Mouse (Mus musculus) layer of hippocampus, adult 8-10 months (tissue): Measurements from ENCODE around the gene Bach2. TPM values are rescaled to one million over a fixed set of nuclear protein-coding genes. Genes with fewer than 3 reads are reported as not detected.
A peak's percentile ranks its signal among the peaks of the same experiment; 100 is the strongest.

Source experiments
- DNase-seq, 2 experiments: peaks; one replicate each; pipeline ENCODE4 v3.0.0; 2022; ENCODE audit warnings: low spot score in 2 of 2
- total RNA-seq, 4 experiments: library from RNA; stranded (reverse); gene quantifications; 2 replicates each; pipeline ENCODE4 v1.2.4; 2022

The Bach2 gene
- total RNA-seq, 4 experiments from 2014 or later, result 15.1 to 17.9 (median 17.0) TPM

DNA sequence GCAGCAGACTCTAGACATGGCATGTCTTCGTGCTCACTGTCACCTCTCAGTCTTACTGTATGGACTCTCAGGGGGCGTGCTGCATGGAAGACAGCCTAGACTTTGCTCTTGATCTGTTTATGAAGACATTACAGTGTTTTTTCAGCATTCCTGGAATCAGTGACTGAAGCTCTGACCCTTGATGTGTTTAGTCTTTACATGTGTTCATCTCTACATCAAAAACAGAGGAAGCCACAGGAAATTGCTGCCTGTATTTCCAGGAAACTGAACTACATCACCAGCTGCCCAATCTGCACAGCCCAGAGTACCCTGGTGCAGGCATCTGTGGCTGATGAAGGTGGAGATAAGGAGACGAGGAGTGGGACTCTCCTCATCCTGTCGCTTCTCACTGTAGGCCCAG, 52.8 kb downstream of the Bach2 start:
- DNase-seq, result no peak

GRCm38 (mm10) chr4:32293686-32294265, 55.2 kb downstream of the Bach2 start:
- DNase-seq, result no peak

- DNase-seq, result no peak
These were observed 58.6 kb downstream of the Bach2 start for GRCm38 (mm10) chr4:32297071-32297671.

- DNase-seq, result no peak
These were observed 60.6 kb downstream of the Bach2 start for GRCm38 (mm10) chr4:32299221-32299620.

DNA sequence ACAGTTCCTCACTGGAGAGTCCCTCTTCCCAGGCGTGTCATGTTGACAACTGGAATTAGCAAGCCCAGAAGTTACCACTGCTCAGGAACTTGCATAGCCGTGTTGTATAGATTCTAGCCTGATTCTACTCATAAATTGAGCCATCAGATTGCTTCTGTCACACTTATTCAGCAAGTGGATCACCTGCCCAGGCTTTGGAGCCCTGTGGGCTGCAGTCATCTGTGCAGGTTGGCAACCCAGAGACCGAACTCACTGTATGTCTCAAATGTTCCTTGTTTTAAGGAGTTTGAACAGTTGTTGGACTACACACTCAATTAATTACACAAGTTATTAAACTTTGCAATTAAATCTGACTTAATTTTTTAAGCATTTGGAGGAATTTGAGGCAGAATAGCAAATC, 61.4 kb downstream of the Bach2 start:
- DNase-seq, result no peak

DNA sequence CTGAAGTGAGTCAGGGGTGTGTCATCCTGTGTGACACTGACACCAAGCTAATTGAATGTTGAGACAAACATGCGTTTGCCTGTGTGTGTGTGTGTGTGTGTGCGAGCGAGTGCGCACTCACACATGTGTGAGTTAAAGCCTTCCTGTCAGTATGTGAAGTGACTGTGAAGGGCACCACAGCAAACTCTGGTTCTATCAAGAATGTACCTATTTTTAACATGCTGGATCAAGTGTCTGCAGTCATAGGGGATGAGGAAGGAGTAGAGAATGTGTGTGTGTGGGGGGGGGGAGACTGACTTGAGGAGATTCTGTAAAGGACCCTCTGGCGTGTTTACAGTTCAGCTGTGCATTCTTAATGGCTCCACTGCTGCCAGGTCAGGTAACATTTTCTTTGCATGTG, 64.1 kb downstream of the Bach2 start:
- no peak for DNase-seq

GRCm38 (mm10) chr4:32303076-32303475, 64.5 kb downstream of the Bach2 start:
- DNase-seq, result peak in 1 of 2 experiments; percentile 54

DNA sequence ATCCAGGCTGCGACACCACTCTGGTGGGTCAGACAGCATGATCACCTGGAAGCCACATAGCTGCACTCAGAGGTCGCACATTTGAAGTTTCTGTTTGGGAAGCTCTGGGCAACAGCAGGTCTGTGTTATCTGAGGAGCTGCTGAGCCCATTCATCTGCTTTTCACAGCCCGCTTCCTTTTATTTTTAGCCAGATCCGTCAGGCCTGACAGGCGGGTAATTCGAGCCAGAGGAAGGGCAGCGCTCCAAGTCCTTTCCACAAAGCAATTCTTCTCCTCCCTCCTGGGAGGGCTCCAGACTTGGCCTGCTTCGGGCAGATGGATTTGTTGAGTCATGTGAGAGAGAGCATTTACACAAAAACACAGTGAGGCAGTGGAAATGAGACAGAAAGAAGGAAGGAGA, 65.1 kb downstream of the Bach2 start:
- DNase-seq, result peak; percentile 93 to 95

GRCm38 (mm10) chr4:32304221-32304703, 65.7 kb downstream of the Bach2 start:
- DNase-seq, result no peak

- peak in 1 of 2 experiments; percentile 25 for DNase-seq
These were observed 66.5 kb downstream of the Bach2 start for GRCm38 (mm10) chr4:32305036-32305615.

- DNase-seq, result no peak
These were observed 67.1 kb downstream of the Bach2 start for GRCm38 (mm10) chr4:32305683-32306082.

- DNase-seq, result no peak
These were observed 67.7 kb downstream of the Bach2 start for GRCm38 (mm10) chr4:32306169-32306792.

- DNase-seq, result no peak
These were observed 68.6 kb downstream of the Bach2 start for GRCm38 (mm10) chr4:32307215-32307614.

GRCm38 (mm10) chr4:32312171-32312946, 73.8 kb downstream of the Bach2 start:
- no peak for DNase-seq

GRCm38 (mm10) chr4:32314919-32315318, 76.3 kb downstream of the Bach2 start:
- no peak for DNase-seq

DNA sequence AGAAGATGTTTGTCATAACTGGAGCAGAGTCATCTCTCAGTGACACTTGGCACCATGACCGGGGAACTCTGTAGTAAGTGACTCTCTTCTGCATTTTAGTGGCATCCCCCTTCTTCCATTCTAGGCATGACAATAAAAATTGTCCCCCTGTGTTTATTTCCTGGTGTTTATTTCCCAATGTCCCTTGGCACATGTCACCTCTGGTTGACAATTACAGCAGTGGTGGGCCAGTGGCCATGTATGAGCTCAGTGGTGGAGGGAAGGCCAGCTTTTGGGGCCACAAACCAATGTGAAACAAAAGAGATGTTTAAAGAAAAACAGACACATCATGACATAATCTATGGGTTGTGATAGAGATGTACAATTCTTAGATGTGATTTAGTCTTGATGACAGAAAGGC, 80.0 kb downstream of the Bach2 start:
- DNase-seq, result no peak

- DNase-seq, result no peak
These were observed 80.7 kb downstream of the Bach2 start for GRCm38 (mm10) chr4:32319327-32319726.

DNA sequence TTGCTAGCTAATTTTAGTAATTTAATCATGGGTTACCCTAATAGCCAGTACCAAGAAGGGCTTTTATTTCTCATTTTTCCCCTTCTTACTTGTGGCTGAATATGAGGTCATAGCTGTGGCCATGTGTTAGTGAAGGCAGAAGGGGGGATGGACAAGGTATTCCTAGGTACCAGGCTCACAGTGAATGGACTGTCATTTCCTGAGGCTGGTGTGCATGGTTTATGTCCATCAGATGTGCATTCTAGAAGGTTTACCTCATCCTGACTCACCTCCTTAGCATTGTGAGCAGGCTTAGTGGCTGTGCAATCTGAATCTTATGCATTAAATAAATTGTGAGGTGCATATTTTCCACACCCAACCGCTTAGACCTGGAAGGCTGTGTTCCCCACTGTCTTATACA, 81.4 kb downstream of the Bach2 start:
- no peak for DNase-seq

DNA sequence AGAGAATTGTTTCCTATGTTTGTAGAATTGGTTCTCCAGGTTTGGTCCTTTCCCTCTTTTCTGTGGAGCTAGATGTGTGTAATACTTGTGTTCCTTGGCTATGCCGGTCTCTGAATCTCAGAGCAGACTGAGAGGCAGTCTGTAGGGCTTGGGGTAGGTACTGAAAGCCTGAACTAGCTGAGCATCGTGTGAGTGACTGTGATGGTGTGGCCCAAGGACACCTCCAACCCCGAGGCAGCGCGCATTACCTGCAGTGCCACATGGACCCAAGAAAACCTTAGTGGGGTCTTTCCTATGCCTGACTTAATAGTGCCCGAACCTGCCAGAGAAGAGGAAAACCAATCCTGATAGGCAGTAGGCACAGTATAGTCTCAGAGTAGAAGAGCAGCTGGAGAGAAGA, 85.5 kb downstream of the Bach2 start:
- no peak for DNase-seq

- DNase-seq, result no peak
These were observed 86.4 kb downstream of the Bach2 start for GRCm38 (mm10) chr4:32324967-32325366.

- DNase-seq, result no peak
These were observed 87.0 kb downstream of the Bach2 start for GRCm38 (mm10) chr4:32325596-32325995.

DNA sequence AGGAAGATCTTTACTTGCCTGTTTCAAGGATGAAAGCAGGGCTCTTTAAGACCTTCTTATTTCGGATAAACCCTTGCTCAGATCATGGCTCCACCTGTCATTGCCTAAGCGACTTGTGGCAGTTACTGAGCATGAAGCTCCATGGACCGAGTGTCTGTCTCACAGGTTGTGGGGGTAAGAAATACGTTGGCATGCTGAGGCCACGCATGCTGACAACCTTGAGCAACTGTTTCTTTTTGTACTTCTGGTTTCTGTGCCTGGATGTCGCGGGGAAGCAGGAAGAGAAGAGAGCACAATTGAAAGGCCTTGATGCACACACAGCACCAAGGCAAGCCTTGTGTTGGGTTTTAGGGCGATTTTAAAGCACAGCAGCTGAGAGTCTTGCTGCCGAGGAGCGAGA, 87.7 kb downstream of the Bach2 start:
- DNase-seq, result no peak
